In the genomic region with DNA sequence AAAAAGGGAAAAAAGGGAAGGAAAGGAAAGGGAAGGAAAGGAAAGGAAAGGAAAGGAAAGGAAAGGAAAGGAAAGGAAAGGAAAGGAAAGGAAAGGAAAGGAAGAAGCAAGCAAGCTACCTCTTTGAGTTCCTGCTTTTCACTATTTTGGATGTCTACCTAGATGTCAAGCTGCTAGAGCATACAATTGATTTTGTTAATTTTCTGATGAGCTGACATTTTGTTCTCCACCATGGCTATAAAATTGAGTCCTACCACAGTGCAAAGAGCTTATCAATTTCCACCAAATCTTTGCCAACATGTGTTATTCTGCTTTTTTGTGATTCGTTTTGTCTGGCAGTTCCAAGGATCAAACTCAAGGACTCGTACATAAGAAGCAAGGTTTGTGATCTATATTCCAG, we compare ENCODE assay signal across 38 mouse cellular contexts. TPM values are rescaled to one million over a fixed set of nuclear protein-coding genes. Genes with fewer than 3 reads are reported as not detected.
DNase-seq lines count a peak whose midpoint lies in the region; ATAC-seq and TF ChIP-seq lines count a peak whose summit lies in the region.
"Had no signal": no experiment of that assay in that cellular context is flagged by ENCODE, and none has a peak within 500 bp of the region (broad histone marks: within the 10 kb centered on the region; RNA-seq: fewer than 3 reads in every experiment).

No protein-coding gene starts in this region.

- peak; percentile 8 for DNase-seq in thymus, postnatal 0 days (ENCODE audit: low spot score)
- no peak for DNase-seq in thymus, adult 2 months
- no peak for DNase-seq in embryonic facial prominence, embryonic 10.5 days (ENCODE audit: low spot score)
- no peak for DNase-seq in heart, embryonic 10.5 days (ENCODE audit: low spot score)
- no peak for DNase-seq in frontal cortex, postnatal 25 days (ENCODE audit: low spot score in 2 of 2)
- DNase-seq: adrenal gland, postnatal 25 days; cerebellum, adult 18-20 months; cerebellum, postnatal 10 days; gastrocnemius, adult 2 months; gastrocnemius, postnatal 36 days; heart, adult 18-20 months; kidney, adult 8-10 months; kidney, postnatal 4 days; lung, embryonic 14.5 days; lung, postnatal 14 days; right cerebral cortex, postnatal 25 days; spleen, adult 18-20 months; thymus, adult 18-20 months; thymus, postnatal 4 days had no signal

- no peaks in the 10 kb centered on the region for H3K4me1 ChIP-seq in thymus, adult 2 months (replicated peaks; ENCODE audit: control insufficient read depth, insufficient read depth, low read length)
- no peaks in the 10 kb centered on the region for H3K4me1 ChIP-seq in embryonic facial prominence, embryonic 10.5 days
- no peaks in the 10 kb centered on the region for H3K4me1 ChIP-seq in heart, embryonic 10.5 days
- H3K4me1 ChIP-seq: heart, embryonic 12.5 days; hindbrain, embryonic 15.5 days; intestine, embryonic 15.5 days; limb, embryonic 10.5 days; limb, embryonic 15.5 days; midbrain, embryonic 12.5 days; neural tube, embryonic 15.5 days had no signal

- no peaks in the 10 kb centered on the region for H3K27me3 ChIP-seq in thymus, adult 2 months (ENCODE audit: control insufficient read depth, insufficient read depth, low read length)
- H3K27me3 ChIP-seq in embryonic facial prominence, embryonic 10.5 days (replicated peaks; ENCODE audit: low read depth, poor library complexity, severe bottlenecking), result no peaks in the 10 kb centered on the region
- H3K27me3 ChIP-seq in heart, embryonic 10.5 days (ENCODE audit: insufficient read depth, poor library complexity, severe bottlenecking), result no peaks in the 10 kb centered on the region
- H3K27me3 ChIP-seq: heart, embryonic 12.5 days; hindbrain, embryonic 15.5 days; intestine, embryonic 15.5 days; limb, embryonic 15.5 days; liver, embryonic 15.5 days; midbrain, embryonic 12.5 days; neural tube, embryonic 15.5 days; Patski had no signal

- no peak overlapping the region for H3K4me3 ChIP-seq in thymus, adult 2 months (ENCODE audit: control insufficient read depth, insufficient read depth, low read length)
- H3K4me3 ChIP-seq in embryonic facial prominence, embryonic 10.5 days, result no peak overlapping the region
- H3K4me3 ChIP-seq in heart, embryonic 10.5 days, result no peak overlapping the region
- H3K4me3 ChIP-seq: gastrocnemius, adult 2 months; heart, embryonic 12.5 days; hindbrain, embryonic 15.5 days; intestine, embryonic 15.5 days; limb, embryonic 10.5 days; limb, embryonic 15.5 days; liver, embryonic 15.5 days; midbrain, embryonic 12.5 days; myocyte; neural tube, embryonic 15.5 days had no signal

- peaks cover 14% of the 10 kb centered on the region; the same call in 1 of the 2 replicates for H3K36me3 ChIP-seq in thymus, adult 2 months (ENCODE audit: control insufficient read depth, insufficient read depth, low read length)
- H3K36me3 ChIP-seq in embryonic facial prominence, embryonic 10.5 days (replicated peaks), result peaks cover 69% of the 10 kb centered on the region
- H3K36me3 ChIP-seq in heart, embryonic 10.5 days, result peaks cover 34% of the 10 kb centered on the region

- 0 out of 2 replicates have a peak, but pooled peaks have one; percentile 21 for ATAC-seq in erythroblast, adult 5-6 weeks (replicated peaks; ENCODE audit: low FRiP score, poor library complexity, severe bottlenecking)
- peak; percentile 24; the same call in 1 of the 2 replicates for ATAC-seq in megakaryocyte-erythroid progenitor cell, adult 5-6 weeks (replicated peaks; ENCODE audit: low FRiP score, low TSS enrichment, poor library complexity, severe bottlenecking)
- ATAC-seq: forebrain, embryonic 14.5 days; intestine, embryonic 15.5 days; Patski had no signal

- 97% methylated on average over 2 of the region's 2 CpGs for WGBS in thymus, adult 2 months
- 89% methylated on average over 2 of the region's 2 CpGs for WGBS in embryonic facial prominence, embryonic 10.5 days
- WGBS in heart, embryonic 10.5 days, result 97% methylated on average over 2 of the region's 2 CpGs

- no peak overlapping the region for H3K27ac ChIP-seq in thymus, adult 2 months (ENCODE audit: control insufficient read depth, insufficient read depth, low read length)
- H3K27ac ChIP-seq in embryonic facial prominence, embryonic 10.5 days (replicated peaks), result no peak overlapping the region
- H3K27ac ChIP-seq in heart, embryonic 10.5 days, result no peak overlapping the region
- H3K27ac ChIP-seq: gastrocnemius, adult 2 months; hindbrain, embryonic 15.5 days; intestine, embryonic 15.5 days; kidney, postnatal 0 days; limb, embryonic 10.5 days; limb, embryonic 15.5 days; liver, embryonic 15.5 days; midbrain, embryonic 12.5 days; neural tube, embryonic 15.5 days; stomach, postnatal 0 days had no signal

- no peaks in the 10 kb centered on the region for H3K9me3 ChIP-seq in embryonic facial prominence, embryonic 10.5 days
- no peaks in the 10 kb centered on the region for H3K9me3 ChIP-seq in heart, embryonic 10.5 days
- H3K9me3 ChIP-seq: G1E; heart, embryonic 12.5 days; hindbrain, embryonic 15.5 days; intestine, embryonic 15.5 days; limb, embryonic 10.5 days; limb, embryonic 15.5 days; liver, embryonic 15.5 days; midbrain, embryonic 12.5 days; neural tube, embryonic 15.5 days had no signal

- no peak for TF ChIP-seq POLR2A in thymus, adult 2 months (IDR thresholded peaks at IDR 0.05; ENCODE audit: control insufficient read depth, extremely low read depth, insufficient read depth, low read length, poor library complexity)

- TF ChIP-seq CTCF in thymus, adult 2 months (IDR thresholded peaks at IDR 0.05; ENCODE audit: borderline replicate concordance, control insufficient read depth, extremely low read depth, insufficient read depth, low read length, poor library complexity), result no peak

RNA-seq across cellular contexts. Expression of gene Tmem171, which starts 43.6 kb away (rescaled TPM):
- polyA plus RNA-seq in thymus, postnatal 0 days (2015; fragmentation: Nextera tagmentation; extraction: Ambion mirVana), result 0.39 and 0.40 TPM in 2 replicates
- polyA plus RNA-seq in thymus, adult 2 months (2012; rRNA removed), result 0.14 and 0.80 TPM in 2 replicates
- not detected in 2 replicates for total RNA-seq in erythroblast, adult 5-6 weeks (2015; ENCODE audit: low replicate concordance)
- 0.98 TPM in 1 of 2 replicates, not detected in the other for total RNA-seq in erythroblast, adult 5-6 weeks (2017; ENCODE audit: low replicate concordance)
- total RNA-seq in megakaryocyte-erythroid progenitor cell, adult 5-6 weeks (2014; fragmentation: Nextera tagmentation), result not detected in 2 replicates
- not detected in 2 replicates for total RNA-seq in megakaryocyte-erythroid progenitor cell, adult 5-6 weeks (2017)
- not detected in 2 replicates for polyA plus RNA-seq in embryonic facial prominence, embryonic 10.5 days (2016; fragmentation: Nextera tagmentation; extraction: Ambion mirVana)
- 0.73 and 1.0 TPM in 2 replicates for polyA plus RNA-seq in heart, embryonic 10.5 days (2016; fragmentation: Nextera tagmentation; extraction: Ambion mirVana)
- total RNA-seq: adrenal gland, postnatal 25 days; midbrain, postnatal 0 days had no signal
- polyA plus RNA-seq: brain, embryonic 14.5 days; embryonic facial prominence, embryonic 11.5 days; forebrain, embryonic 14.5 days; G1E; hindbrain, embryonic 15.5 days; limb, embryonic 10.5 days; midbrain, embryonic 12.5 days; midbrain, postnatal 0 days; neural tube, embryonic 15.5 days had no signal
